Mouse (Mus musculus) right cerebral cortex, postnatal 25 days (tissue): ENCODE results near the gene Ppp1r9a.
"Not testable (repeated sequence)": the region's sequence is repeated elsewhere in the genome, so short reads cannot be mapped to it uniquely, and the experiment has no call there.

ENCODE experiments used
- DNase-seq: peaks from one replicate; pipeline ENCODE4 v3.0.0; 2022

Ppp1r9a gene

DNA sequence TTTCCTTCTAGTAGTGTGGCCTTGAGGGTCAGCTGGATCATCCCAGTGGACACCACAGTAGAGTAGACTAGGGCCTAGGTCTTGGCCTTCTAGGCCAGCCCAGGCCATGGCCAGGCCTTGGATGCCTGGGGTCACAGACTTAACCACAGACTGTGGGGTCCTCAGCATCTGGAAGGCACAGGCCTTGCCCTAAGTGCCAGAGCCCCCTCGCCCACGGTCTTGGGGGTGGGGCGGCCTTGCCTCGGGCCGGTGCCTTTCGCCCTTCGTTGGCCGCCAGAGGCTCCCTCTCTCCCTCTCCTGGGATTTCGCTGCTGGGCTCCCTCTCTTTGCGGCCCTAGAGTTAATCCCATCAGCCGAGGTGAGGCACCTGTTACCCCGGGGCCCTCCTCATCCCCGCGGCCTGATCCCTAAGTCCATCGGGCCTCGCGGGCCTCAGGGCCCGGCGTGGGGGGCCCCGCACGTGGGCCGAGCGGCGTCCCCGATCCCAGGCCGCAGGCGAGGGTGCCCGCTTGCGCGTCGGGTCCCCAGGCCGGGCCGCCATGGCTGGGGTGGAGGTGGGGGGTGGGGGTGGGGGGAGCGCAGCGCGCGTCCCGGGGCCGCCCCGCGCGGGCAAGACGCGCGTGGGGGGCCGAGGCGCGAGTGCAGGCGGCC is at the start of gene Ppp1r9a:
Gene Ppp1r9a, plus strand, starts transcription at position 244 of the 651 bp plus-strand sequence.
- peak; percentile 56 for DNase-seq

DNA sequence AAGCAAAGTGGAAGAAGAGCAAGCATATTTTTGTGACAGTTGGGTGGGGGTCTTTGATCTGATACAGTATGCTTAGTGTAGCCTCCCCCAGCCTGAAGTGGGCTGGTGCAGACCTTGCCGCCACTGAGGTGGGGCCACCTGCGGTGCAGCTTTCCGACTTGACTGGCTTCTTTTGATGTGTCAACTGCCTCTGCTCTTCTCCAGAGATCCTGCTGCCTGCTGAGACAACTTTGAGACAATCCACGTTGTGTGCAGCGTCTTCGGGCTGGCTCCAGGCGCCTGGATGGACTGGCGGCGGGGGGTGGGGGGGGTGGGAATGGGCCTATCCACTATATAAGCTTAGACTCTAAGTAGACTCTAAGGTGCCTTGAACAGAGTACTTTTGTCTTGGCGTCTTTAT is 47.5 kb upstream of the Ppp1r9a start:
- DNase-seq, result no peak

GRCm38 (mm10) chr6:4856919-4857318 is 45.8 kb upstream of the Ppp1r9a start:
- DNase-seq, result no peak

- DNase-seq, result no peak
Measured at GRCm38 (mm10) chr6:4884316-4884715, 18.4 kb upstream of the Ppp1r9a start.

DNA sequence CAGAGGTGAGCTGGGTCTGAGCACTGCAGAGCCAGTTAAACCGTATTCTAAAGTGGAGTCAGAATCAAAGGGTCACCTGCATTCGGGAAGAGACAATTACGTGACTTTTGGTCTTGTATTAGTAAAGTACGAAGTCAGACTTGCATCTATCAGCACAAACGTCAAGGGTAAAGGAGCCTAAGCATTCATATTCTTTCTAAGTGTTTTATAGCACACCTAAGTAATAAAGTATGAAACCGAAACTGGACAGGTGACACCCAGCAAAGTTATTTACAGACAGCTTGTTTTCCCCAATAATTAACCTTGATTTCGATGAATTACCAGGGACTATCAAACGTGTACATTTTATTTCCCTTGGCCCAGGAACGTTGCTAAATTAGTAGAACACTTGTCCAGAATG is 13.2 kb upstream of the Ppp1r9a start:
- DNase-seq, result no peak

- DNase-seq, result no peak
Measured at GRCm38 (mm10) chr6:4892417-4892816, 10.3 kb upstream of the Ppp1r9a start.

- not testable (repeated sequence) for DNase-seq
Measured at GRCm38 (mm10) chr6:4893312-4893711, 9.4 kb upstream of the Ppp1r9a start.

- DNase-seq, result no peak
Measured at GRCm38 (mm10) chr6:4899906-4900305, 2.8 kb upstream of the Ppp1r9a start.

- DNase-seq, result peak; percentile 62
Measured at GRCm38 (mm10) chr6:4903325-4904054, 773 bp downstream of the Ppp1r9a start.

- DNase-seq, result peak; percentile 33
Measured at GRCm38 (mm10) chr6:4904055-4904450, 1.3 kb downstream of the Ppp1r9a start.

DNA sequence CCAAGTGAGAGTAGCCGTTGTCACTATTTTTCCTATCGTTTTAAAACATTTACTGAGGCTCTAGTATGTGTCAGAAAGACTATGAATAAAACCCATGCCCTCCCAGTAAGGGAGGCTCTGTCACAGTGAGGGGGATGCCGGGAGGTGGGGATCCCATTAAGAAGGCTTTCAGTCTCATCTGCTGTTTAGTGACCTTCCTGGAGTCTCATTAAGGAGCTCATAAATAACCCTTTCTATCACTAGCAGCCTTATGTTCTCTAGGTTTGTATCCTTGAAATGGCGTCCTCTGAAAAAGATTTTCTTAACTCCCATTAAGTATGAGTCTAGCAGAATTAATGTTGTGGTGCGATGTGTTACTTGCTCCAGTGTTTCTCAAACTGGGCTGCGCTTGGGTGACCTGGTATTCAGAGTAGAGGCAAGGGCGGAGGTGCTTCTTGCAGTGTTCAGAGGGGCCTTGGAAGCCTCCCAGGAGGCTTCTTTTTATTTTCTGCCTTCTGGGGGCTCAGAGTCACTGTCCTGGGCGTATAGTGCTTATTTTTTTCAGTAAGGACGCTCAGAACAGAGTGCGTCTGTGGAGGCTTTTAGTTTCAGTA is 7.4 kb downstream of the Ppp1r9a start:
- DNase-seq, result no peak

DNA sequence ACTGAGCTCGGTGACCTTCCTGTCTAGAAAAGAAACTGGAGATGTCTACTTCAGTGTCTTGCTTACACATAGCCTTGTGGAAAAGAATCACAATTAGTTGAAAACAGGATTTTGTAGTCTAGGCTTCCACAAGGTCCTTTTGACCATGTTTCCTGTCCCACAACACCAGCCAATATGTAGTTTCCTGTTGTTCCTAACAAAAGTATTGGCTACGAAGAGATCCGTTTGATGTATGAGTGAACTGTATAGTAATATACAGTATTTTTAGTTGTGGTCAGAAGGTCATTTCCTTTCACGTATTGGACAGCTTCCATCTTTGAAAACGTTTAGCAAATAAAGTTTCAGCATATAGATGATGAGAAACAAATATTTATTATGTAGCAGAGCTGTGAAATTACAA is 15.8 kb downstream of the Ppp1r9a start:
- DNase-seq, result no peak

GRCm38 (mm10) chr6:4923791-4924190 is 21.1 kb downstream of the Ppp1r9a start:
- not testable (repeated sequence) for DNase-seq

DNA sequence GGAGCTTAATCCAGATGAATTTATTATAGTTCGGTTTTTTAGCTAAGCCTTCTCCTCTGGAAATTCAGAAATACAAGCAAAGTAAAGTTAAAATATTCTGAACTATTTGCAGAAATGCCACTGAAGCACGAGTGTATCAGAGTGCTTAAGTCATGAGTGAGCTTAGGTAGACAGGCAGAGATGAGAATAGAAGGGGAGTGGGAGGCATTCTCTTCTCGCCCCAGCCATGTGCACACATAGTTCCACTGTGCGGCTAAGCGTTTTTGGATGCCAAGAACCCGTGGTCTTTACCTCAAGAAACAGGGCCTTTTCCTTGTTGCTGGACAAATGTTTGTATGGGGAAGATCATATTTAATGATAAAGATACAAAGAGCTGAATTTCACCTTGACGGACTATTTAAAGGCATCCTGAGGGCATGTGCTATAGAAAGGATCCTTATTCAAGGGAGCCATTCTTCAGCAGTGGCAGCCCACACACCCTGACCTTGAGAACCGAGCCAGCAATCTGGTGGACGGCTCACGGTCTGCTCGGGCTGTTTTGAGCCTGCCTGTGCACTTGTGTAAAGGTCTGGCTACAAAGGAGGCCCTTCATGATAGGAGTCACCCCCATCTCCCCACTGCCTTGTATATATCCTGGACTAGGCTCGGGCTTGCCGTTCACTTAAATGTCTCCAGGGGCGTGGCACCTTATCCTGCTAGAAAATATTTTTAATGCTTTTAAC is 23.4 kb downstream of the Ppp1r9a start:
- DNase-seq, result no peak

DNA sequence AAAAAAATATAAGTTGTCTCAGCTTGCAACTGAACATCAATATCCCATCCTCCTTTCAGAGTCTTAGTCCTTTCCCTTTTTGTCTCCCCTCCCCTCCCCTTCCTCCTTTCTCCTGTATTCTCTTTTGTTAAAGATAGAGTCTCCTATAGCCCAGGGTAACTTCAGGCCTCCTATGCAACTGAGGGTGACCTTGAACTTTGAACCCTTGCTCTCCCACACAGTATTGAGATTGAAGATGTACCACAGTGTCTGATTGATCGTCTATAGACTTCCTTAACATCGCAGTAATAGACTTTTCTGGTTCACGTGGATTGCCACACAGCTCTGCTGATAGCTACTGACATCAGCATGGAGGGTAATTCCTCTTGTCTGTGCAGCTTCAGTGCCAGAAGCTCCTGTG is 27.6 kb downstream of the Ppp1r9a start:
- no peak for DNase-seq

GRCm38 (mm10) chr6:4938901-4939300 is 36.2 kb downstream of the Ppp1r9a start:
- DNase-seq, result no peak

- no peak for DNase-seq
Measured at GRCm38 (mm10) chr6:4940086-4940485, 37.4 kb downstream of the Ppp1r9a start.

DNA sequence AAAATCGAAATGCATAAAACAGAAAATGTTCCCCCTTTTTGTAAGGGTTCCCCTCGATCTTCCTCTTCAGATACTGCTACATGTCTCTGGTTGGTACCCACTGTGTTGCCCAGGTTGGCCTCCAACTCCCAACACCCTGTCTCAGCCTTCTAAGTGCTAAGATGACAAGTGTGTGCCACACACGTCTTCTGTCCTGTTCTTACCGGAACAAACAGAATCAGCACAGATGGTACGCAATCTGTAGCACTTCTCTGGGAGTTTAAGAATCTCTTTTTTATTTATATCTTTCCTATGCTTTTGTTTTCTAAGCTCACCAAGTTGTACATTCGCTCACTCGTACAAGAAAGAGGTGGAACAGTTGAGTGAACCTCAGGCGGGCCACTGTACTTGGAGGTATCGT is 37.9 kb downstream of the Ppp1r9a start:
- no peak for DNase-seq

DNA sequence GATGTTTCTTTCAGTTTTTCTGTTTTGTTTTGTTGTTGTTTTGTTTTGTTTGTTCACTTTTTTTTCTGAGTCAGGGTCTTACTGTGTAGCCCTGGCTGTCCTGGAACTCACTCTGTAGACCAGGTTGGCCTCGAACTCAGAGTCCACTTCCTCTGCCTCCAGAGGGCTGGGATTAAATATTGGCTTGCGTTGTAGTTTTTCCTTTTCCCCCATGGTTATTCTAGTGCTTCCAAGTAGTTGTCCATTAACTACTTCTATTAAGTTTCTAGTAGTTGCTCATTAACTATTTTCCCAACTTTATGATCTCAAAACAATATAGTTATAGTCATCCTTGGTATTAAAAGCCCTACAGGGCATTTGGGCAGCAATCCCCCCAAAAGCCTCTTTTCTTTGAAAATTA is 41.1 kb downstream of the Ppp1r9a start:
- DNase-seq, result no peak

GRCm38 (mm10) chr6:4948056-4948455 is 45.3 kb downstream of the Ppp1r9a start:
- no peak for DNase-seq

DNA sequence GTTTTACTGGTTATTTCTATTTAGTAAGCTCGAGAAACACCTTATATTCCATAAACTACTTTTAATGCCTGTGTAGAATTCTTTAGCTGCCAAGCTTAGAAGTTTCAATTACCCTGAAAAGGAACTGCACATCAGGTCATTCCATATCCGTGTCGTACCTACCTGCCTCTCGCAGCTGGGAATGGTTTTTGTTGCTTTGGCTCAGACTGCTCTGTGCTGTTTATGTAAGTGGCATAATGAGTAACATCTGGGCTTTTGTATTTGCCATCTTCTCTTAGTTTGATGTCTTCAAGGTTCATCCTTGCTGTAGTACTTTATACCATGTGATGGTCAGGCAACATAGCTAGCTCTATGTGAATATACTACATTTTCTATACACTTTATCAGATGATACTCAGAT is 47.0 kb downstream of the Ppp1r9a start:
- no peak for DNase-seq

DNA sequence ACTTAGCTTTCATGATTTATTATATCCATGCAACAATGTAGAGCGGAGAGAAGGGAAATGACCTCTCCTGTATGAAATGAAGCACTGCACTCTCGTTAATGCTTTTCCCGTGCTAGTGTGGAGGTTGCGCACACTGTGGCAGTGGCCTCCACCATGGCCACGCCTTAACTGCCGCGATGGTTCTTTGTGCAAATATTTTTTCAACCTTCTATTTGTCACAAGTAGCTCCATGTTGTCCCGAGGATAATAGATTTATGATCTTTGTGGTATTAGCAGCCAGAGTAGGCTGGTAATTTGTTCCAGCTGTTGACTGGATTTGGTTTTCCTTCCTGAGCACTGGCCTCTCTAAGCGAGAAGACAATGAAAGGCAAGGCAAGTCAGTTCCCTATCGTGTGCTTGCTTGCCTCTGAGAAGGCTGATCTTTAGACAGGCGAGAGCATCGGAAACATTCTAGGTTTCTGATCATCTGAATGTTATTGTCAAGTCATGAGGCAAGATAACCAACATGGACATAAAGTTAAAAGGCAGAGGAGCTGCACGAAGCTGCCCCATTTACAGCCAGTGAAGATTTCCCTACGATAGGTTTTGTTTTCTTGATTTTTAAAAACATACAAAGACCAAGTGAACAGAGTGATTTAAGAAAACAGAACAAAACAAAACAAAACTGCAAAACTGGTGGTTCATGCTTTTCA is 50.5 kb downstream of the Ppp1r9a start:
- no peak for DNase-seq

DNA sequence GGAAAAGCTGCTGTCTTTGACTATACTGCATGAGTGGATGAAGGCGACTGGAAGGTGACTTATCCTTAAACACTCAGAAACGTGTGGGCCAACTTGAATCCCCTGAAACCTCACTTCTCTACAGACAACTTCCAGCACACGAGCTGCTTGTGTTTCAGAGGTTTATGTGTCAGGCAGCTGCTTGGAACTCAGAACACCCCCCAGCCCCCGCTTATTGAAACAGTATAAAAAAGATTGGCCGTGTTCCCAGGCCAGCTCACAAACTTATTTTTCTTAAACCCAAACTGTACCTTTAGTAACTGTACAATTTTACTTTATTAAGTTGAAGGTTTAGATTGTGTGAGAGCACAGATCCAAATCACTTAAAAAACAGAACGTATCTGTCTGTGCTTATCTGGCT is 53.9 kb downstream of the Ppp1r9a start:
- no peak for DNase-seq
